Mouse (Mus musculus) cerebellum, postnatal 14 days (tissue): ENCODE measurements around the gene Camk1d.

Source experiments
- DNase-seq, 2 experiments: peaks; one replicate each; pipeline ENCODE4 v3.0.0; 2021; ENCODE audit warnings: mixed read lengths in 2 of 2

Gene Camk1d

DNA sequence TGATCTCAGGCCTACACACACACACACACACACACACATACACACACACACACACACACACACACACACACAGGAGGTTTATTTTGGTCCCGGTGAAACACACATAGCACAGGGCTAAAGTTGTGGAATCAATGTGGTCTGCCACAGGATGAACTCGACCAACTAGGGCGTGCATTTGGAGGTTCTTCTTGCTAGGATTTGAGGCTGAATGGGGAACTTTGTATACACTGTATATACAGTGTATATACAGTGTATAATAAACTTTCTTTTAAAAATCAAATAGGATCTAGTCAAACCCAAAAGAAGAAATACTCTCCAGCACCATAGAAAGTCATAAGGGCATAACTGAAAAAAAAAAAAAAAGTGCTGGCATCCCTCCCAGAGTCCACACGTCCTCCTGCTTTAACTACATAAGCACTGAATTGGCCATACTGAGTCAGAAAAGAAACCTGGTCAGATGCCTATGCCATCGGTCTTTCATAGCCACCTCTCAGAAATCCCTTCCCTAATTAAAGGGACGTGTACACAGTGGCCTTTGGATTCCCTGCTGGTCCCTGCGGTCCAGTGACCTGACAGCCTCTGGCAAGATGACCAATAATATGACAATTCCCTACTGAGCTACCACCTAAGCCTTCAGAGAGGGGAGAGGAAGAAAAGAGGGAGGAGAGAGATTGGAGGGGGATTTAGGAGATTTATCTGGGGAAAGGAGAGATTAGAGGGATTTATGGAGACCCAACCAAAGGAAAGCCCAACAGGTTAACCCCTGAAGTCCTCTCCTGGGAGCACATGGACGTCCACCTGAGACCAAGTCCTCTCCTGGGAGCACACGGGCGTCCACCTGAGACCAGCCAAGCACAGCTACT is 6.2 kb downstream of the Camk1d start:
- DNase-seq: no peak

DNA sequence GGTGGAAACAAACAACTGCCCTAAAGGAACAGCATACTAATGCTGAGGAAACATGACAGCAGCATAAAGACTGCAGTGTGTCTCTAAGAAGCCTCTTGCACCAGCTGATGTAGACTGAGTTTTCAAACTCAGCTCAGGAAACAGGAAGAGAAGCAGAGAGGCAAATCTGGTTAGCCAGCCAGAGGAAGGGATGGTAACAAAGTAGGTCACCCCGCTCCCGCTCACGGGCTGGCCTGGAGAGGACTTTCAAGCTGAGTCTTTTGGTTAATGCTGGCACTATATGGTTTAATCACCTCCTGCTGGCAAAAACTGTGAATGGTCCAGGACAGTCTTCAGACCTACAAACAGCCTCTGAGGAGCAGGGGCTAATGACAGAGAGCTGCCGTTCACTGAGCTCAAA is 7.7 kb downstream of the Camk1d start:
- peak in 1 of 2 experiments; percentile 26 for DNase-seq

DNA sequence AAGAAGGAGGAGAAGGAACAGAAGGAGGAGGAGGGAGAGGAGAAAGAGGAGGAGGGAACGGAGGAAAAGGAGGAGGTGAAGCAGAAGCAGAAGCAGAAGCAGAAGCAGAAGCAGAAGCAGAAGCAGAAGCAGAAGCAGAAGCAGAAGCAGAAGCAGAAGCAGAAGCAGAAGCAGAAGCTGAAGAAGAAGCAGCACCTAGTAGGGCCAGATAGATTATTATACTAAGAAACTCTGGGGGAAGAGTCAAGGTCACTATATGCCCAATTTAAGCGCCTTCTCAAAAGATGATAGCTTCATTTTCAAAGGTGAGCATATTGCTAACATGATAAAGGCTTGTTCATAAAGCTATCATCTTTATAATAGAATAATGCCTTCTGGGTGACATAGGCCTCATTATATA is 11.9 kb downstream of the Camk1d start:
- DNase-seq: no peak

DNA sequence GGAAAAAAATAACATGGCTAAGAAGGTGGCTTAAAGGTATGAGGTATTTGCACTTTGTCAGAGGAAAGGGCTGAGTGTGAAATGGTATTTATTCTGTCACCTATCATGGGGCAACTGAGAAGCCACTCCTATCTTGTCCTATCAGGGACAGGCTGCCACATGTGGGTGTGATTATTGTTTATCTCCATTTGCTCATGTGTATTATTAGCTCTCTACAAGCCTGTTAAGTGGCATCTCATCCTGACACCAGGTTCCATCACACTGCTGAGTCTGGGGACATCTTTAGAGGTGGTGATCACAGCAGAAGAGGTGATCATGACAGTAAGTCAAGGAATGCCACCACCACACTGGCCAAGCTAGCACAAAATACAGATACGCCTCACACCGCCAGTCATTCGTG is 13.4 kb downstream of the Camk1d start:
- DNase-seq: no peak

DNA sequence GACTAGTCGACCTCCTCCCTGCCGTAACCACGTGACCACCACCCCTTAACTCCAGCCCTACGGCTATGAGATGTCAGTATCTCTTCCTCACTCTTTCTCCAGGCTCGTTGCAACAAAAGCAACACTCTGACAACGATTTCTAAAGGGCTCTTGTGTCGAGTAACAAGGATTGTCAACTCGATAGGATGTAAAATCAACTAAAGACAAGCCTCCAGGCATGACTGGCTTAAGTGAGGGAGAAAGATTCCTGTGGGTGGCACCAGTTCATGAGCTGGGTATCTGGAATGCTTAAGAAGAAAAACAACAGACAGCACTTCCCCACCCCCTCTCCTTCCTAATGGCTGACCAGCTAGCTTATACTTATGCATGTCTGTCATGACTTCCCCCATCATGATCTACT is 15.9 kb downstream of the Camk1d start:
- no peak for DNase-seq

DNA sequence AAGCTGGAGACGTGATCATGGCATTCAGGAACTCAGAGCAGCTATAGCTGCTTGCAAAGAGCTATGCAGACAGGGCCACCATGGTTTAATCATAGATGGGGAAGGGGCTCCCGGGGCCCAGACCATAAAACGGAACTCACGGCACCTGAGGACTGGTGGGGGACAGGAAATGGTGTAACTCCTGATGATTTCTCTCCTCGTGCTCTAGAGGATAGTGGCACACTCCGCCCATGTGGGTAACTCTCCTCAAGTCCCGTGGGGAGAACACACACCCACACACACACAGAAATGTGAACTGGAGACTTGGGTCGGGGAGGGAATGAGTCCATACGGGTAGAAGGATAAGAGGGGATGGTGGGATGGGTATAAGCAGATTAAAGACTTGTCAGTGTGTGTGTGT is 20.2 kb downstream of the Camk1d start:
- DNase-seq: no peak

DNA sequence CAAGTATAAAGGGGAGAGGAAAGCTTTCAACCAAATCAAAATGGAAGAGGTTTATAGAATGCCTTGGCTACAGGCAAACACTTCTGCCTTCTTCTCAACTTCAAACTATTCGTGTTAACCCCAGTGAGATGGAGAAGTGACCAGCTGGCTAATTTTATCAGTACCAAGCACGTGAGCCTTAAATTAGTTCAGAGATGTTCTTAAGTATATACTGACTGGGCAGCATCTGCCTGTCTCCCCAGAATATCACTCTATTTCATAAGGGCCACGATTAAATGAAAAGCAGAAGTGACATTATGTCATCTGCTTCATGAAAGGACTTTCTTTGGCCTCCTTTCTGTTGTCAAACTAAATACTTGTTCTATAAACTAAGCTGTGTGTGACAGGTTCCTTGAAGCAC is 22.6 kb downstream of the Camk1d start:
- no peak for DNase-seq

DNA sequence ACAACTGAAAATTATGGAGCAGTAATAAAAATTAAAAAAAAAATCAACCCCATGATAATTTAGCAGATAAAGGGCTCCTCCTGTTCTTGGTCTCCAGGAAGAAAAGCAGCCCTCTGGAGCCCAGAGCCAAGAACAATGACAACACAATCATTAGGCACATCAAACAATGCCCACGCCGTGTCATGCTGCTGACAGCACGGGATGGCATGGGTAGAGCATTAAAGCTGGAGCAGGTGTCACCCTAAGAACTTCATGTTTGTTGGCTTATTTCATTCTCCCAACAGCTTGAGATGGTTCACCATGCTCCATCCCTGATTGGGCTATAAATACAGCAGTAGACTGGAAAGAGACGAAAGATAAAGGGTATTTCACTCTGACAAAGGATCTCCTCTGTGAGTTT is 30.9 kb downstream of the Camk1d start:
- DNase-seq: no peak

DNA sequence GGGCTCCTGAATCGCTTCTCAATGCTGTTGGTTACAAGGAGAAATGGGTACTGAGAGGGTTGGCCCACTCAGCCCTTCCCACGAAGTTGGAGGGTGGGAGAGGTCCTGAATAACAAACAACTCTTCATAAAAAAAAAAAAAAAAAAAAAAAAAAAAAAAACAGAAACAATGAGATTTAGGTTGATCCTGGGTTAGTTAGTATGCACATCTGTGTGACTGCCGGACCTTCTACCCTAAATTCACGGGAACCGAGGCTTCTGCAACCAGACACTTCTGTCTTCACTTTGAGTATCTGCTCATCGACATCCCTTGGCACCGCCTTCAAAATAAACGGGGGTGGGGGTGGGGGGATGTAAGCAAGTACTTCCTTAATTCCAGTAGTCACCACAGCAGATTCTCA is 32.4 kb downstream of the Camk1d start:
- DNase-seq: no peak

DNA sequence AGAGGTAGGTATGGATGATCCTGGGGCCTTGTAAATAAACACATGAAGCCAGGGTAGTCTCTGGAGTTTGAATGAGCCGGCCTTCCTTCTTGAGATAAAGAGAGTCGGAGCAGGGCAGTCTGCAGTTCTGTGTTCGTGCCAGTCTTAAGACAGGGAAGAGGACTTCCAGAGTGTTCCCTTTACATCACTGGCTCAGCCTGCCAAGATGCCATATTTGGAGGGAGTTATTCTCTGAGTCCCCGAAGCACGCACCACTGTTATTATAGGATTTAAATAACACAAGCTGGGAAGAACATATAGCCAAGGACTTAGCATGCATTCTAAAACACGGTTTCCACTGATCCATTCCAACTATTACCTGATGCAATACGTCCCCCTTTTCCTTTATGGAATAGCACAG is 33.0 kb downstream of the Camk1d start:
- no peak for DNase-seq

DNA sequence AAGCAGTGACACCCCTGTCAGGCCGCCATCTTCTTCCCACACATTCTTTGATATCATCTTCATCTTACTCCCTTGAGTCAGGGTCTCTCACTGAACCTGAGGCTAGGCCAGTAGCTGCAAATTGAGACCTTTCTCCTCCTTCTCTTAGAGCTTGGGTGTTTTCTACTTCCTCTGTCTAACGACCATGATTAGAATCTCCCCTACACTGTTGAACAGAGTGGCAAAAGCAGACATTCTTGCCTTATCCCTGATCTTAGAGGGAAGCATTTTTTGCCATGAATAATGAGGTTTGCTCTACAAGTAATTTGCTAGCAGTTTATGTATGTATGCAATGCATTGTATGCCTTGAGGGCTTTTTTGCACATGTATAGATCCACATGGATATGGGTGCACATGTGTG is 35.3 kb downstream of the Camk1d start:
- no peak for DNase-seq

DNA sequence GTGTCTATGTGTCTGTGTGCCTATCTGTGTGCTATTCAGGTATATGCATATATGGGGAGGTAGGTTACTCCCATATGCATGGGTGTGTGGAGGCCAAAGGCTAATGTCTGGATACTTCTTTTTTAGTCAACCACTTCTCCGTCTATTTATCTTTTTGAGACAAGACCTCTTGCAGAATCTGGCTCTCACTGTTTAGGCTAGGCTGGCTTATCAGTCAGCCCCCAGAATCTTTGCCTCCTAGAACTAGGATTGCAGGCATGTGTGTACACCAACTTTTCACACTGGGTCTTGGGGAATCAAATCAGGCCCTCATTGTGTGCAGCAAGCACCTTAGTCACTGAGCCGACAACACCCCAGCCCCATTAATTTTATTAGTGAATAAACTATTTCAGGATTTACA is 36.8 kb downstream of the Camk1d start:
- no peak for DNase-seq

DNA sequence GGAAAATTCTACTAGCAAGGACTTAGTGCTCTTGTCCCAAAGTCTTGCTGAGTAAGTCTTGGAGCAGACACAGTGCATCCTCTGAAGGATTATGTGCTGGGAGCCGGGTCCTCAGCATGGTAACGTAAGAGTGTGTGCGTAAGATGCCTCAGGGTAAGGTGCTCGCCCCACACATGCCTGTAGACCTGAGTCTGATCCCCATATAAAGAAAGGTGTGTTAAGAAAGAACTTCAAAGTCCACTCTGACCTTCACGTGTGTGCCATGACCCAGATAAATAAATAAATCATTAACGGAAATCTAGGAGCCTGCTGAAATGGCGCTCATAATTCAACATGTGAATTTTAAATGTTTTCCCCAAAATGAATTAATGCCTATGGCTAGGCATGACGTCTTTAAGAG is 37.5 kb downstream of the Camk1d start:
- no peak for DNase-seq

DNA sequence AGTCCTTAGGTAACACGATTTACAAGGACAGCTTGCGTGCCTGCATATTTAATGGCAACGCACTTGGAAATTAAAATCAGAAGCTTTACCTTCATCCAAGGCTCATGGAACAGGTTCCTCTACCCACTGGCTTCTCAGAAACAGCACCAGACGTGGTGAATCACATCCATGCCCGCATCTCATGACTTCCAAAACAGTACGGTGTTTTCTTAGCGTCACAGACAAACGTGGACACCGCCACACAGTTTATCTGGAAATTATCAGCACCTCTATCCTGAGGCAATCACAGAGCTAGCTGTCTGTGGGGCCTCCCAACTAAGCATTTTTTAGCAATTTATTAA is 38.2 kb downstream of the Camk1d start:
- no peak for DNase-seq

DNA sequence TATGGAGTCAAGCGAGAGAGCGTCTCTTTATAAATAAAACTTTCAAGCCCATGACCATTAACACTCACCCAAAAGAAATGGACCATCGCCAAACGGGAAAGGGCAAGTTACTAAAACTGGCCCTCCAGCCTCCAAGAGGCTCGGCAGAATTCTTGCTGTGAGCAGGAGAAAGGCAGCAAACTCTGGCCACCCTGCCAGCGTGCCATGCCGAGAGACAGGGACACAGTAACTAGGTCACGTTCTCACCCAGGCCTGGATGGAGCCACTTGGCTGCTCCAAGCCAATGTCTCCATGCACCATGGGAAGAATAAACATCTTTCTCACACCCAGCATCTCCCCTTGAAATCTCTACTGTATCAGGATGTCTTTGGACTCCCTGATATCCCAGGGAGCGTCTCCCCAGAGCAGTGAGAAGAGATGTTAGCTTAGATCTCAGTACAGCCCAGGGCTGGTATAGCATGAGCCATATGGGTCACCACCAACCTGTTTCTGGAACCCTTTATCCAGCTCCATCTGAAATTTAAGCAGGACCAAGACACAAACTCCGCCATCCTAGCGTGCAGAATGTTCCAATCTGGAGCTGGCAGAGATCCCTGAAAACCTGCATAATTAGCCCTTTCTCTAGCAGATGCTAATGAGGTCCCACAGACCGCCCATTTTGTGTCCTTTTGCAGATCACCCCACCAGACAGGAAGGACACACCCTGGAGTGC is 38.7 kb downstream of the Camk1d start:
- peak; percentile 69 to 74 for DNase-seq

DNA sequence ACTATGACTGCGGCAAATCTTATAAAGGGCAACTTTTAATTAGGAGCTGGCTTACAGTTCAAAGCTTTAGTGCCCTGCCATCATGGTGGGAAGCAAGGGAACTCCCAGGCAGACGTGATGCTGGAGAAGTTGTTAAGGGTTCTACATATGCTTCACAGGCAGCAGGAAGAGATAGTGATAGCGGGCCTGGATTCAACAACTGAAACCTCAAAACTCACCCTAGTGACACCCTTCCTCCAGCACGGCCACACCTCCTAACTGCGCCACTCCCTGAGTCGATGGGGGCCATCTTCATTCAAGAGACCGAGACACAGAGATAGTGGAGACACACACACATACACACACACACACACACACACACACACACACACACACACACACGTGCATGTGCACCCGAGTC is 39.8 kb downstream of the Camk1d start:
- no peak for DNase-seq

DNA sequence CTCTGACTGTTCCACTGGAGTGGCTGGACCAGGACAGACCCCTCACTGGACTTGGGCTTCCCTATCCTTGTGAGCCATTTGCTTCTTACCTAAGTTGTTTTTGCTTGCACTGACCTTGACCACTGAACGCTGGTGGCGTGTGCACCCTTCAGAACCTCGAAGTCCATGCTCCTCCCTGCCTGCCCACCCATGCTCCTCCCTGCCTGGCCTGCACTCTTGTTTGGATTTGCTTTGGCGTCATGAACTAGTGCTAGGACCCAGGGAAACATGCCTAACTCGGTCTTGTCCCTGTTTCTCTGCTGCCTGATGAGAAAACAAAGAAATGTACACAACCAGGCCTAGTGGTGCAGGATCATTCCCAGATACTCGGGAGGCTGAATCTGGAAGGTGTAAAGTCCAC is 40.5 kb downstream of the Camk1d start:
- no peak for DNase-seq

DNA sequence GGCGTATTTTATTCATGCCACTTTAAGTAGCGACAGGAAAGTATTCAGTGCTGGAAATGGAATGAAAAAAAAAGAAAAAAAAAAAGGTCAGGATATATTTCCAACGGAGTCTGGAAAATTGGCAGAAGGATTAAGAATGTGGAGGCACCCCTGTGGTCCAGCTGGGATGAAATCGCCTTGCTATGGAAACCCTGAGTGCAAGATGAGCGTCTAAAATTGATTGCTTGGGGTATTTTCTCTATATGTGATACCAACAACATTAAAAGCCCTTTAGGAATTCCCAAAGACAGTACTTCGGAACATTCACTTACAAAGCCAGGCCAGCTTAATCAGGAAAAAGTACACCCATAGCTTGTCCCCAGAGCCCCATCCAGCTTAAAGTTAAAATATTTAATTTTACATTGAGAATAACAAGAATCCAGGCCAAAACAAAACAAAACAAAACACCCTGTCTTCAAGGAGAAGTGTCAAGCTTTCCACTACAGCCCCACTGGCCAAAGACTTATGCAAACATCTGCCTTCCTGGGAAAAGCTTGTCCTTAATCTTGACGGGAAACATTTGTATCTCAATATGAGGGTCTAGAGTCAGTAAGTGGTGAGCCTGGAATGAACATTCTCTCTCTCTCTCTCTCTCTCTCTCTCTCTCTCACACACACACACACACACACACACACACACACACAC is 41.3 kb downstream of the Camk1d start:
- no peak for DNase-seq

DNA sequence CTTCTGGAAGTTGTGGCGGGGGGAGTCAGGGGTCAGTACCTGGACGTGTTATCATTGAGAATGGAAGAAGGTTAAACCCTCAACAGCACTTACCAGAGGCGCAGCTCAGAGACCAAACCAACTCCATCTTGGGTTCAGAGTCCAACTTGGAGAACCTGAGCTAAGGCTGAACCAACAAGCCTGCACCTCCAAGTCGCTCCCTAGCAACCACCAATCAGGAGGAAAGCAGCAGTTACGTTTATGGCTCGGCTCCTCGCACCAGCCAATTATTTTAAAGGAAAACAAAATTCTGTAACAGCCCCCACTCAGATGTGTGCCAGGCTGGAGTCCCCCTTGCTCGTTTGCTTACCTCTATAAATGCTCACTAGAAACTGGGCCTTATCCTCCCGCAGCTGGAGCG is 44.2 kb downstream of the Camk1d start:
- DNase-seq: no peak

DNA sequence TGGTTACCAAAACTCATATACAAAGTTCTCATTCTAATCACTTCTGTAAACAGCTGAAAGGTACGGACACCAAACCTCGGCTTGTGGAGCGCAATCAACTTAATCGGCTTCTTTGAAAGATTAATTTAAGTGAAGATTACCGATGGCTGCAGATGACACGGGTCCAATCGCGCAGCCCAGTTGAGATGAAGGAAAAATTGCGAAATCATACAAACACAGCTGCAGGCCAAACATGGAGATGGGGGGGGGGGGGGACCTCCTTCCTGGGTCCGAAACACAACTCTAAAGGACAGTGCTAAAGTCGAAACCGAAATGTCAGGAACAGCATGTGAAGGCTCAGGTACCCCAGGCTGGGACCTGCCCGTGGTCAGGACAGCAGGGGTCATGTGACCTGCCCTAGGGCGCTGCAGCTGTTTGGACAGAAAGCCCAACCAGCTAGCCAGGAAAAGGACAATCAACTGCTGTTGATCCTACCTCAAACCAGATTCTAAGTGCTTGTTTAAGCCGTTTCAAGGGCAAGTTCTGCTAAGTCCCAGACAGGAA is 44.7 kb downstream of the Camk1d start:
- DNase-seq: no peak

DNA sequence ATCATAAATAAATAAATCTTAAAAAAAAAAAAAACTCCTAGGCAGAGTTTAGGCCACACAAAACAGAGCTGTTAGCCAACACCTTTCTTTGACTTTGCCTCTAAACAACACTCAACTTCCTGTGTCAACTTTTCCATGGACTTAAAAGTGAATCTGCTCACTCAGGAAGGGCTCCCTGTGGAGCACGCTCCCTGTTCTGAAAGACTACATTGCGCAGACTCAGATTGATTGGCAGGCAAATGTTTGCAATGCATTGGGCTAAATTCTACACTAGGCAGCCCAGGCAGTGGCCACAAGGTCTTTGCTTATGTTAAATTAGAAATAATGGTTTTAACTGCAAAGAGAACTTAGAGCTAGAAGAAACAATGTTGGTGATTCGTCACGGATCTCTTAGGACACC is 45.4 kb downstream of the Camk1d start:
- no peak for DNase-seq

DNA sequence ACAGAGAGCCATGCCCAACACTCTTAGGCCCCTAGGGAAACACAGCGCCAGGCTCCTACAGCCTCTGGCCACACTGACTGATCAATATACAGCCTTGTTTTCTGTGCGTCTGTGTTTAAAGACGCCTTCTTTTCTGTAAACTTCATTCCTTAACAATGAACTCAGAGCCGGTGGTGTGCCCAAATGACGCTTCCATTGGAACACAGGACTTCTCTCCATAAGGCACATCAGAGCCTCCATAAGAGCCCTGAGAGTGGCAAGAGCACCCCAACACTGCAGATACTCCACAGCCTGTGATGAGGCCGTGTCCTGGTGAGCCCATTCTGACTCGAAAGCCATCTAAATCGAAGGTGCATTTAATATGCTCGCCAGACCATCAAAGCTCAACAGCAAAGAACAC is 50.8 kb downstream of the Camk1d start:
- DNase-seq: no peak

DNA sequence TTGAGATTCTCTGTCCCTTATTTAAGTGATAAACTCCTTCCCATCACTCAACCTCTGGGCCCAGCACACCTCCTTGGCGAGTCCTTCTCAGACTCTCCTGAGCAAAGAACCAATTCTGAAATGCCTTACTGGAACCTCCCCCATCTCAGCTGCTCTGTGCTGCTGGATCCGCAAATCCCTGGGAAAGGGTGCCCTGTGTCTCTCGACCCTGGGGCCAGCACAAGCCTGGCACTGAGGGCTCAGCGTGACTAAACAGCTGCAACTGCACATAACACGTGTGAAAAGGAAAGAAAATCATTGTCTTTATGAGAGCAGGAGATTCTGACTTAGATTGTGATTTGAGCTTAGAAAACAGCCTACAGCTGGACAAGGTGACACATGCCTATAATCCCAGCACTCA is 52.4 kb downstream of the Camk1d start:
- no peak for DNase-seq

DNA sequence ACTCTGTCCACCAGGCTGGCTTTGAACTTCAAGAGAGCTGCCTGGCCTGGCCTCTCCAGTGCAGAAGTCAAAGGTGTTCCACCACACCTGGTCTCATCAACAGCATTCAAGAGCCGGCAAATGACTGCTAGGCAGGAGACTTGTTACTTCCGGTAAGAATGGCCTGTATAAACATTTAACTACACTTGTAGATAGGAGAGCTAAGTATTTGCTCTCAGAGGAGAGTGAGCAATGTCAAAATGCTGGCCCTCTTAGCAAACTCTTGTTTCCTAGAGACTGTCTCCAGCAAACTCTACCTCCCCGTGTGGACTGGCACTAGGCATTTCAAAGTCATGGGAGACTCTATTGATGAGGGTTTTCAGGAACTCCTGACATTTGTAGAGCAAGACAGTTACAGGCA is 56.3 kb downstream of the Camk1d start:
- no peak for DNase-seq
